Comparison of ENCODE assay signal across 25 mouse cellular contexts in genomic region chr2:118805137-118805536, GRCm38 (mm10). TPM values are rescaled to one million over a fixed set of nuclear protein-coding genes. Genes with fewer than 3 reads are reported as not detected.
A peak's percentile ranks its signal among the peaks of the same experiment; 100 is the strongest.
DNase-seq lines count a peak whose midpoint lies in the region; ATAC-seq and TF ChIP-seq lines count a peak whose summit lies in the region.
"Had no signal": no experiment of that assay in that cellular context is flagged by ENCODE, and none has a peak within 500 bp of the region (broad histone marks: within the 10 kb centered on the region; RNA-seq: fewer than 3 reads in every experiment).

No protein-coding gene starts in this region.

- no peak overlapping the region for H3K4me3 ChIP-seq in heart, adult 2 months
- no peak overlapping the region for H3K4me3 ChIP-seq in liver, embryonic 12.5 days
- no peak overlapping the region for H3K4me3 ChIP-seq in lung, adult 2 months (replicated peaks; ENCODE audit: extremely low read depth, low read depth, low read length)
- H3K4me3 ChIP-seq: embryonic facial prominence, embryonic 13.5 days; forebrain, embryonic 15.5 days had no signal

- H3K27me3 ChIP-seq in heart, adult 2 months (ENCODE audit: control insufficient read depth, insufficient read depth, low read length), result no peaks in the 10 kb centered on the region
- no peaks in the 10 kb centered on the region for H3K27me3 ChIP-seq in liver, embryonic 12.5 days (replicated peaks)
- H3K27me3 ChIP-seq: embryonic facial prominence, embryonic 13.5 days; forebrain, embryonic 15.5 days had no signal

- H3K36me3 ChIP-seq in heart, adult 2 months (ENCODE audit: control insufficient read depth, insufficient read depth, low read length), result no peaks in the 10 kb centered on the region
- no peaks in the 10 kb centered on the region for H3K36me3 ChIP-seq in liver, embryonic 12.5 days
- H3K36me3 ChIP-seq: embryonic facial prominence, embryonic 13.5 days; forebrain, embryonic 15.5 days had no signal

- TF ChIP-seq EP300 in heart, adult 2 months (IDR thresholded peaks at IDR 0.05; ENCODE audit: insufficient read depth, low read depth, low read length), result no peak

- H3K9me3 ChIP-seq in liver, embryonic 12.5 days (replicated peaks), result no peaks in the 10 kb centered on the region
- H3K9me3 ChIP-seq: embryonic facial prominence, embryonic 13.5 days; forebrain, embryonic 15.5 days had no signal

- WGBS in heart, adult 2 months, result 36% methylated on average over 3 of the region's 3 CpGs
- 5% methylated on average over 3 of the region's 3 CpGs for WGBS in liver, embryonic 12.5 days (ENCODE audit: insufficient replicate concordance)
- 22% methylated on average over 3 of the region's 3 CpGs for WGBS in lung, adult 2 months

- no peaks in the 10 kb centered on the region for H3K79me2 ChIP-seq in heart, adult 2 months (replicated peaks; ENCODE audit: control insufficient read depth, insufficient read depth, low read length)

- intact Hi-C loops in heart, adult 2 months (cut with DNase I), result no loop called here
- intact Hi-C loops in left cerebral cortex, postnatal 25 days (cut with DNase I), result no loop called here

- DNase-seq in heart, adult 11 months, result peak; percentile 85
- DNase-seq in heart, adult 2 months, result no peak
- DNase-seq in lung, adult 2 months, result peak; percentile 11
- DNase-seq in lung, postnatal 4 days, result peak; percentile 17 to 44
- DNase-seq in left cerebral cortex, postnatal 25 days (ENCODE audit: low spot score in 2 of 2), result no peak
- DNase-seq in layer of hippocampus, adult 9-10 months (ENCODE audit: low spot score), result no peak
- DNase-seq: adrenal gland, postnatal 10 days; cerebellum, adult 9-11 months; heart, postnatal 36 days; thymus, postnatal 25 days had no signal

- no peak overlapping the region for H3K9ac ChIP-seq in heart, adult 2 months (ENCODE audit: low read depth, low read length)
- peak overlapping the region; percentile 28; the same call in 1 of the 2 replicates for H3K9ac ChIP-seq in liver, embryonic 12.5 days
- H3K9ac ChIP-seq: embryonic facial prominence, embryonic 13.5 days; forebrain, embryonic 15.5 days; hindbrain, embryonic 14.5 days had no signal

- no peak for TF ChIP-seq POLR2A in heart, adult 2 months (IDR thresholded peaks at IDR 0.05; ENCODE audit: insufficient read depth, low read depth, low read length)
- TF ChIP-seq POLR2A in lung, adult 2 months (IDR thresholded peaks at IDR 0.05; ENCODE audit: borderline replicate concordance, extremely low read depth, low read depth, low read length), result no peak

- H3K27ac ChIP-seq in heart, adult 2 months, result no peak overlapping the region
- H3K27ac ChIP-seq in liver, embryonic 12.5 days, result peak overlapping the region; percentile 98
- H3K27ac ChIP-seq: embryonic facial prominence, embryonic 13.5 days; forebrain, embryonic 15.5 days; hindbrain, embryonic 14.5 days had no signal

- ATAC-seq in liver, embryonic 12.5 days, result peak; percentile 7; the same call in 1 of the 2 replicates
- no peak for ATAC-seq in erythroid progenitor cell, adult 5-6 weeks (replicated peaks; ENCODE audit: low FRiP score, poor library complexity, severe bottlenecking)
- ATAC-seq: activated CD4-positive, CD25-positive, alpha-beta regulatory T cell, adult 4 months; forebrain, embryonic 15.5 days had no signal

- H3K4me1 ChIP-seq in heart, adult 2 months (ENCODE audit: control insufficient read depth, insufficient read depth, low read length), result peaks cover 2% of the 10 kb centered on the region; the same call in 1 of the 2 replicates
- peaks cover 60% of the 10 kb centered on the region for H3K4me1 ChIP-seq in liver, embryonic 12.5 days
- H3K4me1 ChIP-seq in lung, adult 2 months (ENCODE audit: control insufficient read depth, insufficient read depth, low read length), result peaks cover 4% of the 10 kb centered on the region; the same call in 1 of the 2 replicates
- H3K4me1 ChIP-seq: embryonic facial prominence, embryonic 13.5 days; forebrain, embryonic 15.5 days had no signal

- H3K4me2 ChIP-seq in liver, embryonic 12.5 days, result peak overlapping the region; percentile 17
- H3K4me2 ChIP-seq: embryonic facial prominence, embryonic 13.5 days; forebrain, embryonic 15.5 days; hindbrain, embryonic 14.5 days had no signal

- no peak for TF ChIP-seq CTCF in heart, adult 2 months (IDR thresholded peaks at IDR 0.05)
- no peak for TF ChIP-seq CTCF in lung, adult 2 months (IDR thresholded peaks at IDR 0.05; ENCODE audit: insufficient read depth, low read length)

RNA-seq across cellular contexts. Expression of gene Knstrn, which starts 8.7 kb away (rescaled TPM):
- total RNA-seq in heart, adult 2 months (2021), result under 1 TPM; 0.64 to 0.68 TPM
- 0.23 and 0.59 TPM in 2 replicates for polyA plus RNA-seq in heart, adult 2 months (2012; rRNA removed)
- 92.8 and 95.2 TPM in 2 replicates for polyA plus RNA-seq in liver, embryonic 12.5 days (2016; fragmentation: Nextera tagmentation; extraction: Ambion mirVana)
- 0.70 and 1.0 TPM in 2 replicates for polyA plus RNA-seq in lung, adult 2 months (2012; rRNA removed)
- total RNA-seq in left cerebral cortex, postnatal 25 days (2021), result 1 to 10 TPM in 1 of 2 experiments, under 1 TPM in 1; 0.94 to 2.2 TPM
- total RNA-seq in erythroid progenitor cell, adult 5-6 weeks (2015; ENCODE audit: low replicate concordance), result 48.2 and 74.6 TPM in 2 replicates
- total RNA-seq in erythroid progenitor cell, adult 5-6 weeks (2017; ENCODE audit: low replicate concordance), result 156 and 210 TPM in 2 replicates

RNA-seq across cellular contexts. Expression of gene Disp2, which starts 25.6 kb away (rescaled TPM):
- total RNA-seq in heart, adult 2 months (2021), result under 1 TPM in 1 of 2 experiments, not detected in 1; 0.11 TPM
- 0.39 and 0.53 TPM in 2 replicates for polyA plus RNA-seq in heart, adult 2 months (2012; rRNA removed)
- 0.35 and 0.37 TPM in 2 replicates for polyA plus RNA-seq in liver, embryonic 12.5 days (2016; fragmentation: Nextera tagmentation; extraction: Ambion mirVana)
- 5.8 and 9.2 TPM in 2 replicates for polyA plus RNA-seq in lung, adult 2 months (2012; rRNA removed)
- total RNA-seq in left cerebral cortex, postnatal 25 days (2021), result 100 to 1,000 TPM; 186 to 188 TPM
- total RNA-seq in erythroid progenitor cell, adult 5-6 weeks (2015; ENCODE audit: low replicate concordance), result not detected in 2 replicates
- total RNA-seq in erythroid progenitor cell, adult 5-6 weeks (2017; ENCODE audit: low replicate concordance), result 0.26 TPM in 1 of 2 replicates, not detected in the other

RNA-seq across cellular contexts. Expression of gene Phgr1, which starts 32.6 kb away (rescaled TPM):
- not detected for total RNA-seq in heart, adult 2 months (2021)
- not detected in 2 replicates for polyA plus RNA-seq in heart, adult 2 months (2012; rRNA removed)
- polyA plus RNA-seq in liver, embryonic 12.5 days (2016; fragmentation: Nextera tagmentation; extraction: Ambion mirVana), result not detected in 2 replicates
- polyA plus RNA-seq in lung, adult 2 months (2012; rRNA removed), result 2.2 and 70.4 TPM in 2 replicates
- not detected for total RNA-seq in left cerebral cortex, postnatal 25 days (2021)
- not detected in 2 replicates for total RNA-seq in erythroid progenitor cell, adult 5-6 weeks (2015; ENCODE audit: low replicate concordance)
- total RNA-seq in erythroid progenitor cell, adult 5-6 weeks (2017; ENCODE audit: low replicate concordance), result not detected in 2 replicates
- total RNA-seq: adrenal gland, postnatal 10 days; gastrocnemius, adult 18-20 months; heart, postnatal 36 days; layer of hippocampus, postnatal 25 days; left cerebral cortex, postnatal 14 days; midbrain, postnatal 0 days had no signal
- polyA plus RNA-seq: activated CD4-positive, CD25-positive, alpha-beta regulatory T cell, adult 4 months; brain, embryonic 14.5 days; cortical plate, adult 2 months; embryonic facial prominence, embryonic 13.5 days; forebrain, embryonic 15.5 days; heart, embryonic 14.5 days; hindbrain, embryonic 14.5 days; kidney, embryonic 16.5 days; limb, embryonic 14.5 days; midbrain, postnatal 0 days had no signal

RNA-seq across cellular contexts. Expression of gene Ccdc9b, which starts 42.7 kb away (rescaled TPM):
- total RNA-seq in heart, adult 2 months (2021), result 10 to 100 TPM; 24.3 to 26.4 TPM
- polyA plus RNA-seq in heart, adult 2 months (2012; rRNA removed), result 15.1 and 21.7 TPM in 2 replicates
- polyA plus RNA-seq in liver, embryonic 12.5 days (2016; fragmentation: Nextera tagmentation; extraction: Ambion mirVana), result 0.36 and 0.39 TPM in 2 replicates
- polyA plus RNA-seq in lung, adult 2 months (2012; rRNA removed), result 20.8 and 27.6 TPM in 2 replicates
- 1 to 10 TPM; 3.7 to 3.8 TPM for total RNA-seq in left cerebral cortex, postnatal 25 days (2021)
- total RNA-seq in erythroid progenitor cell, adult 5-6 weeks (2015; ENCODE audit: low replicate concordance), result 2.1 TPM in 1 of 2 replicates, not detected in the other
- 0.30 and 0.51 TPM in 2 replicates for total RNA-seq in erythroid progenitor cell, adult 5-6 weeks (2017; ENCODE audit: low replicate concordance)
- polyA plus RNA-seq: activated CD4-positive, CD25-positive, alpha-beta regulatory T cell, adult 4 months had no signal

RNA-seq across cellular contexts. Expression of gene Ivd, which starts 56.6 kb away (rescaled TPM):
- 100 to 1,000 TPM; 356 to 463 TPM for total RNA-seq in heart, adult 2 months (2021)
- polyA plus RNA-seq in heart, adult 2 months (2012; rRNA removed), result 215 and 327 TPM in 2 replicates
- polyA plus RNA-seq in liver, embryonic 12.5 days (2016; fragmentation: Nextera tagmentation; extraction: Ambion mirVana), result 27.9 and 30.8 TPM in 2 replicates
- 56.4 and 77.5 TPM in 2 replicates for polyA plus RNA-seq in lung, adult 2 months (2012; rRNA removed)
- total RNA-seq in left cerebral cortex, postnatal 25 days (2021), result 10 to 100 TPM; 57.3 to 70.7 TPM
- 5.4 and 6.3 TPM in 2 replicates for total RNA-seq in erythroid progenitor cell, adult 5-6 weeks (2015; ENCODE audit: low replicate concordance)
- 1.9 and 7.3 TPM in 2 replicates for total RNA-seq in erythroid progenitor cell, adult 5-6 weeks (2017; ENCODE audit: low replicate concordance)

Comparison
In these comparisons a context has a peak if more than half of its experiments do, and no peak if none do; other contexts are left out.
1. DNase-seq: peak in heart, adult 11 months (single experiment), lung, adult 2 months (single experiment) and lung, postnatal 4 days (2 of 2); none in heart, adult 2 months (0 of 2), left cerebral cortex, postnatal 25 days (0 of 2) and layer of hippocampus, adult 9-10 months (single experiment).
2. RNA of gene Knstrn, which starts 8.7 kb away (total RNA-seq): 48.2 to 210 TPM in erythroid progenitor cell, adult 5-6 weeks; 0.94 to 2.2 TPM in left cerebral cortex, postnatal 25 days and 0.64 to 0.68 TPM in heart, adult 2 months; every median in the first group is over 10 times any median in the second.
3. RNA of gene Disp2, which starts 25.6 kb away (total RNA-seq): 186 to 188 TPM in left cerebral cortex, postnatal 25 days; 0.11 TPM in heart, adult 2 months and 0.26 TPM in erythroid progenitor cell, adult 5-6 weeks; every median in the first group is over 100 times any median in the second.